Mouse (Mus musculus): ENCODE results near the gene Cnbd2.

The Cnbd2 gene

GRCm38 (mm10) chr2:156312297-156312897 is at the start of gene Cnbd2, which contains the start of gene Scand1:
Gene Cnbd2 (plus strand): TSS chr2:156312299.
Gene Scand1 (minus strand): TSS chr2:156312704.
- POLR2A ChIA-PET: interaction anchor here in 3 of 4 experiments (0.6 to 2.4 kb wide), 60 partner anchors 8 to 1061 kb away, joined by 3 to 15 read pairs (median 3); partner anchors contain the start of genes Phf20 (in 2 of the 3), Rbm39 (in 2 of the 3), 6430550D23Rik (in 1 of the 3) and Cep250 (in 1 of the 3)
- CTCF ChIA-PET: interaction anchor here (0.5 to 1.8 kb wide), 20 partner anchors 7 to 620 kb away, joined by 3 to 9 read pairs (median 4); partner anchors contain the start of genes Epb41l1 (in 1 of the 4), Romo1 (in 1 of the 4) and Trpc4ap (in 1 of the 4)

- CTCF ChIA-PET: interaction anchor here in 3 of 4 experiments (0.6 to 1.3 kb wide), 4 partner anchors 29 to 59 kb away, joined by 3 to 10 read pairs (median 4); no protein-coding TSS in a partner anchor
Observed at GRCm38 (mm10) chr2:156263204-156263893, 48.8 kb upstream of the Cnbd2 start.

GRCm38 (mm10) chr2:156267636-156268035 is 44.5 kb upstream of the Cnbd2 start:
- CTCF ChIA-PET: interaction anchor here in 3 of 4 experiments (0.6 to 1.3 kb wide), 6 partner anchors 11 to 321 kb away, joined by 3 to 5 read pairs (median 3); partner anchors contain the start of genes Cnbd2 (in 1 of the 3) and Scand1 (in 1 of the 3)
- POLR2A ChIA-PET: interaction anchor here in 3 of 4 experiments (0.6 to 4.4 kb wide), 23 partner anchors 10 to 90 kb away, joined by 3 to 36 read pairs (median 3); partner anchors contain the start of genes Phf20 (in 2 of the 3), Cnbd2 (in 1 of the 3), Rbm39 (in 1 of the 3) and Scand1 (in 1 of the 3)

More at GRCm38 (mm10) chr2:156263204-156263893, 48.8 kb upstream of the Cnbd2 start:
- POLR2A ChIA-PET: interaction anchor here in 3 of 4 experiments (0.6 to 4.2 kb wide), 13 partner anchors 10 to 97 kb away, joined by 3 to 17 read pairs (median 3); partner anchors contain the start of genes Cnbd2 (in 2 of the 3), Scand1 (in 2 of the 3) and Rbm39 (in 1 of the 3)

GRCm38 (mm10) chr2:156272553-156272952 is 39.5 kb upstream of the Cnbd2 start:
- POLR2A ChIA-PET: interaction anchor here in 2 of 4 experiments (1.1 to 1.3 kb wide), 2 partner anchors 11 to 38 kb away, joined by 3 to 4 read pairs; no protein-coding TSS in a partner anchor

GRCm38 (mm10) chr2:156278226-156279017 is 33.7 kb upstream of the Cnbd2 start:
- POLR2A ChIA-PET: interaction anchor here in 3 of 4 experiments (0.6 to 2.0 kb wide), 12 partner anchors 9 to 166 kb away, joined by 3 to 8 read pairs (median 3); partner anchors contain the start of genes Rbm39 (in 2 of the 3), Cpne1 (in 1 of the 3), Rbm12 (in 1 of the 3) and Scand1 (in 1 of the 3)
- CTCF ChIA-PET: interaction anchor here (0.5 to 1.6 kb wide), 16 partner anchors 10 to 347 kb away, joined by 3 to 13 read pairs (median 3); partner anchors contain the start of gene Nfs1 (in 1 of the 4)

More at GRCm38 (mm10) chr2:156272553-156272952, 39.5 kb upstream of the Cnbd2 start:
- CTCF ChIA-PET: interaction anchor here in 1 of 4 experiments (1.4 kb wide), 1 partner anchor 33 kb away, joined by 3 read pairs; no protein-coding TSS in a partner anchor

GRCm38 (mm10) chr2:156281227-156281626 is 30.9 kb upstream of the Cnbd2 start:
- ChIA-PET CTCF (no interaction called here), POLR2A (no interaction called here)

- ChIA-PET POLR2A (interaction anchor here in 2 of 4 experiments (0.6 to 1.2 kb wide), 4 partner anchors 8 to 28 kb away, joined by 3 to 4 read pairs (median 3); partner anchors contain the start of genes Cnbd2 (in 1 of the 2) and Scand1 (in 1 of the 2)), CTCF (interaction anchor here in 2 of 4 experiments (0.6 to 1.2 kb wide), 2 partner anchors 140 to 661 kb away, joined by 3 read pairs; no protein-coding TSS in a partner anchor)
Observed at GRCm38 (mm10) chr2:156285161-156285560, 26.9 kb upstream of the Cnbd2 start.

GRCm38 (mm10) chr2:156286733-156287132 is 25.4 kb upstream of the Cnbd2 start:
- POLR2A ChIA-PET: interaction anchor here in 2 of 4 experiments (0.6 to 1.4 kb wide), 4 partner anchors 9 to 113 kb away, joined by 3 read pairs; no protein-coding TSS in a partner anchor
- CTCF ChIA-PET: interaction anchor here in 2 of 4 experiments (0.7 kb wide), 2 partner anchors 41 to 542 kb away, joined by 3 to 4 read pairs; no protein-coding TSS in a partner anchor

GRCm38 (mm10) chr2:156288222-156288621 is 23.9 kb upstream of the Cnbd2 start:
- POLR2A ChIA-PET: interaction anchor here in 2 of 4 experiments (1.0 to 2.5 kb wide), 6 partner anchors 8 to 66 kb away, joined by 3 to 7 read pairs (median 3); partner anchors contain the start of genes Cnbd2 (in 2 of the 2) and Scand1 (in 1 of the 2)
- CTCF ChIA-PET: interaction anchor here in 3 of 4 experiments (0.6 to 1.2 kb wide), 6 partner anchors 10 to 210 kb away, joined by 3 to 4 read pairs (median 3); no protein-coding TSS in a partner anchor

- CTCF ChIA-PET: no interaction called here
Observed at GRCm38 (mm10) chr2:156289552-156290160, 22.4 kb upstream of the Cnbd2 start.

GRCm38 (mm10) chr2:156291998-156292397 is 20.1 kb upstream of the Cnbd2 start:
- ChIA-PET CTCF (interaction anchor here in 2 of 4 experiments (0.6 to 2.0 kb wide), 2 partner anchors 14 to 33 kb away, joined by 4 to 9 read pairs; no protein-coding TSS in a partner anchor), POLR2A (interaction anchor here in 1 of 4 experiments (0.7 to 1.1 kb wide), 2 partner anchors 13 to 224 kb away, joined by 3 read pairs; no protein-coding TSS in a partner anchor)

More at GRCm38 (mm10) chr2:156289552-156290160, 22.4 kb upstream of the Cnbd2 start:
- POLR2A ChIA-PET: interaction anchor here in 1 of 4 experiments (0.7 to 2.5 kb wide), 3 partner anchors 10 to 26 kb away, joined by 3 to 7 read pairs (median 4); no protein-coding TSS in a partner anchor

- ChIA-PET POLR2A (interaction anchor here in 1 of 4 experiments (1.4 to 3.7 kb wide), 2 partner anchors 9 kb away, joined by 3 to 17 read pairs; no protein-coding TSS in a partner anchor), CTCF (interaction anchor here in 1 of 4 experiments (1.3 kb wide), 1 partner anchor 10 kb away, joined by 5 read pairs; no protein-coding TSS in a partner anchor)
Observed at GRCm38 (mm10) chr2:156295601-156296063, 16.5 kb upstream of the Cnbd2 start.

GRCm38 (mm10) chr2:156296190-156296589 is 15.9 kb upstream of the Cnbd2 start:
- CTCF ChIA-PET: interaction anchor here in 1 of 4 experiments (0.6 to 1.3 kb wide), 2 partner anchors 8 to 10 kb away, joined by 3 to 5 read pairs; no protein-coding TSS in a partner anchor

GRCm38 (mm10) chr2:156297653-156298052 is 14.4 kb upstream of the Cnbd2 start:
- ChIA-PET POLR2A (interaction anchor here (0.6 to 2.4 kb wide), 7 partner anchors 9 to 462 kb away, joined by 3 to 10 read pairs (median 5); partner anchors contain the start of genes Cnbd2 (in 2 of the 4), Rbm39 (in 1 of the 4) and Scand1 (in 1 of the 4)), CTCF (interaction anchor here in 1 of 4 experiments (1.0 to 1.1 kb wide), 3 partner anchors 9 to 80 kb away, joined by 3 to 5 read pairs (median 4); partner anchors contain the start of genes Cnbd2 and Scand1)

More at GRCm38 (mm10) chr2:156296190-156296589, 15.9 kb upstream of the Cnbd2 start:
- POLR2A ChIA-PET: interaction anchor here in 2 of 4 experiments (1.1 to 3.7 kb wide), 3 partner anchors 9 to 26 kb away, joined by 3 to 17 read pairs (median 3); no protein-coding TSS in a partner anchor

- ChIA-PET POLR2A (interaction anchor here (0.6 to 2.4 kb wide), 8 partner anchors 9 to 119 kb away, joined by 3 to 10 read pairs (median 4); partner anchors contain the start of genes Cnbd2 (in 2 of the 4), Rbm39 (in 1 of the 4) and Scand1 (in 1 of the 4)), CTCF (interaction anchor here in 2 of 4 experiments (0.6 to 1.1 kb wide), 4 partner anchors 7 to 81 kb away, joined by 3 to 5 read pairs (median 4); partner anchors contain the start of genes Cnbd2 (in 1 of the 2) and Scand1 (in 1 of the 2))
Observed at GRCm38 (mm10) chr2:156298458-156298857, 13.6 kb upstream of the Cnbd2 start.

All from embryonic stem cell, embryonic (primary cell).